Mouse (Mus musculus): ENCODE measurements around the gene Vezf1. TPM values are rescaled to one million over a fixed set of nuclear protein-coding genes. Genes with fewer than 3 reads are reported as not detected.

Vezf1 gene
- polyA plus RNA-seq, 1 experiment: 10.6 TPM

DNA sequence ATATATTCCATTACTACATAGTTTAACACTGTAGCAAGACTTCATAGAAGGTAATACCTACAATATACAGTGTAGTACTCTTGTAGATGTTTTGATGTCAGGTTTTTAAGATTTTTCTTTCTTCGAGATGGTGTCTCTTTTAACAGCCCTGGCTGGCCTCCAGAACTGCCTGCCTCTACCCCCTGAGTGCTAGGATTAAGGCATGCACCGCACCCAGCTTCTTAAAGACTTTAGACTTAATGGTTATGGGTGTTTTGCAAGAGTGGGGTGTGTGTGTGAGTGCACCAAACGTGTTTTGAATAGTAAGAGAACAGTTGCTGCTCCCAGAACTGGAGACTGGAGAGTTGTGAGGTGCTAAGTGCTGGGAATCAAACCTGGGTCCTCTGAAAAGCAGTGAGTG lies 14.3 kb upstream of the Vezf1 start:
- H3K36me3 ChIP-seq (ENCODE audit: control insufficient read depth, insufficient read depth, low read length): peaks cover 15% of the 10 kb centered on the region
- no peaks in the 10 kb centered on the region for H3K27me3 ChIP-seq (ENCODE audit: control insufficient read depth, insufficient read depth, low read length)
- TF ChIP-seq CTCF (IDR thresholded peaks at IDR 0.05; ENCODE audit: extremely low read depth, insufficient read length, insufficient replicate concordance, low read depth, low read length): no peak
- no peak for TF ChIP-seq POLR2A (IDR thresholded peaks at IDR 0.05; ENCODE audit: low read depth, low read length)
- H3K27ac ChIP-seq (ENCODE audit: insufficient read depth, low read depth, low read length): no peak overlapping the region
- no peaks in the 10 kb centered on the region for H3K4me1 ChIP-seq (ENCODE audit: control insufficient read depth, insufficient read depth, insufficient read length, low read length)
- 27% methylated on average over 3 of the region's 3 CpGs for WGBS
- H3K4me3 ChIP-seq (ENCODE audit: low read depth, low read length): no peak overlapping the region

DNA sequence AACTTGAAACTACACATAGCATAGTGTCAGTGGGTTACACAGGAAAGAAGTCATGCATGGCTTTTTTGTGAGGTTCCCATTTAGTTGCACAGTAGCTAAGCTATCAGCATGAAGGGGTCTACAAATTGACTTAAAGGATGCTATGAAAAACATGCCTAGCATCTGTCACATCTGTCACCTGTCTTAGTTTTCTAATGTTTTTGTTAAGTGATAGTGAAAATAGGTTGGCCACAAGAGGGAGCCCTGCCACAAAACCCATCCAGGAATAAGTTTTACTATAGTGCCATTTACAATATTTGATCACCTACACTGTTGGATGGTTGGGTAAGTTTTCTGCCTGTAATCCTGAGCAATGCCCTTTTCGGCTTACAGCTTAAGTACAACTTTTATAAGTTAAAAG lies 13.5 kb upstream of the Vezf1 start:
- H3K4me3 ChIP-seq (ENCODE audit: low read depth, low read length): no peak overlapping the region
- H3K4me1 ChIP-seq (ENCODE audit: control insufficient read depth, insufficient read depth, insufficient read length, low read length): no peaks in the 10 kb centered on the region
- H3K36me3 ChIP-seq (ENCODE audit: control insufficient read depth, insufficient read depth, low read length): peaks cover 10% of the 10 kb centered on the region
- no peak overlapping the region for H3K27ac ChIP-seq (ENCODE audit: insufficient read depth, low read depth, low read length)
- TF ChIP-seq CTCF (IDR thresholded peaks at IDR 0.05; ENCODE audit: extremely low read depth, insufficient read length, insufficient replicate concordance, low read depth, low read length) (no peak), POLR2A (IDR thresholded peaks at IDR 0.05; ENCODE audit: low read depth, low read length) (no peak)
- no peaks in the 10 kb centered on the region for H3K27me3 ChIP-seq (ENCODE audit: control insufficient read depth, insufficient read depth, low read length)
- WGBS: 42% methylated on average over 1 of the region's 1 CpGs

DNA sequence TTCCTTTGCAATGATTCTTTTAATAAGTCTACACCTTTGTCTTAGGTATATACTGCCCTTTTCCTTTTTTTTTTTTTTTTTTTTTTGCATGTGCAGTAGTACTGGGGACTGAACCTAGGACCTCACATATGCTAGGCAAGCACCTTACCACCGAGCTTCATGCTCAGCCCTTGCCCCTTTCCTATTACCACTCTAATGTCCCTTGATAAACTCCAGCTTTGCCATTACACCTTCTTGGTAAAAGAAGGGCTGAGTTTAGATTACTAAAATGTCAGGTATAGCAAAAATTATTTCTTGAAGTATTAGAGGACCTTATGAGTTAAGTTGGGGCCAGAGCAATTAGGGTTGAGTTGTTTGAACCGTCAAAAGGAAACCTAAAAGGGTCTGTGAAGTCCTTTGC lies 12.3 kb upstream of the Vezf1 start:
- H3K27ac ChIP-seq (ENCODE audit: insufficient read depth, low read depth, low read length): no peak overlapping the region
- H3K4me1 ChIP-seq (ENCODE audit: control insufficient read depth, insufficient read depth, insufficient read length, low read length): no peaks in the 10 kb centered on the region
- TF ChIP-seq CTCF (IDR thresholded peaks at IDR 0.05; ENCODE audit: extremely low read depth, insufficient read length, insufficient replicate concordance, low read depth, low read length) (no peak), POLR2A (IDR thresholded peaks at IDR 0.05; ENCODE audit: low read depth, low read length) (no peak)
- peaks cover 8% of the 10 kb centered on the region for H3K36me3 ChIP-seq (ENCODE audit: control insufficient read depth, insufficient read depth, low read length)
- 66% methylated on average over 2 of the region's 2 CpGs for WGBS
- H3K27me3 ChIP-seq (ENCODE audit: control insufficient read depth, insufficient read depth, low read length): no peaks in the 10 kb centered on the region
- H3K4me3 ChIP-seq (ENCODE audit: low read depth, low read length): no peak overlapping the region

DNA sequence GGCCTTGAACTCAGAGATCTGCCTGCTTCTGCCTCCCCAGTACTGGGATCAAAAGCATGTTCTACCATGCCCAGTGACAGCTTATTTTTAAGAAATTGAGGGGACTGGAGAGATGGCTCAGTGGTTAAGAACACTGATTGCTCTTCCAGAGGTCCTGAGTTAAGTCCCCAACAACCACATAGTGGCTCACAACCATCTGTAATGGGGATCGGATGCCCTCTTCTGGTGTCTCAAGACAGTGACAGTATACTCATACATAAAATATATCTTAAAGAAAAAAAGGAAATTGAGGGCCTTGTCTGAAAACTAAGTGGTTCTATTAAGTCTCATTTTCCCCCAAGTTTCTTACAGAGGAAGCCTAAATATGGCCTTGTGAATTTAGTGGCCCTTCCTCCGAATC lies 10.3 kb upstream of the Vezf1 start:
- Histone ChIP-seq H3K4me3 (ENCODE audit: low read depth, low read length) (no peak overlapping the region), H3K27ac (ENCODE audit: insufficient read depth, low read depth, low read length) (no peak overlapping the region), H3K27me3 (ENCODE audit: control insufficient read depth, insufficient read depth, low read length) (no peaks in the 10 kb centered on the region), H3K36me3 (ENCODE audit: control insufficient read depth, insufficient read depth, low read length) (peaks cover 2% of the 10 kb centered on the region), H3K4me1 (ENCODE audit: control insufficient read depth, insufficient read depth, insufficient read length, low read length) (no peaks in the 10 kb centered on the region)
- WGBS: 82% methylated on average over 2 of the region's 2 CpGs
- TF ChIP-seq CTCF (IDR thresholded peaks at IDR 0.05; ENCODE audit: extremely low read depth, insufficient read length, insufficient replicate concordance, low read depth, low read length): no peak
- TF ChIP-seq POLR2A (IDR thresholded peaks at IDR 0.05; ENCODE audit: low read depth, low read length): no peak

DNA sequence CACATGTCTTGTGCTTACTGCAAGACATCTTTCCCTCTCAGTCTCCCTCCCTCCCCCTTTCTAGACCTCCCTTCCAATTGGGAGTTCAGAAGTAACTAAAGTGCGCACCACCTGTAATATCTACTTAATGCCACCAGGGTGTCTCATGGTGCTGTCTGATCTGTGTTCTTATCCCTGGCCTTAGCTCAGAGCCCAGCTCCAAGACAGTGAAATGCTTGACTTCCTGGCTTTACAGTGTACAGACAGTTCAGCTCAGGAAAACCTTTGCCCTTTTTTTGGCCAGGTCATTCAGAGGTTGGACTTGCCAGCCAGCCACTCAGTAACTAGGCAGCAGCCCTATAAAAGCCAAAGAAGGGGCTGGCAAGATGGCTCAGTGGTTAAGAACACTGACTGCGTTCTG lies 8.9 kb upstream of the Vezf1 start:
- no peaks in the 10 kb centered on the region for H3K27me3 ChIP-seq (ENCODE audit: control insufficient read depth, insufficient read depth, low read length)
- H3K27ac ChIP-seq (ENCODE audit: insufficient read depth, low read depth, low read length): no peak overlapping the region
- no peak overlapping the region for H3K4me3 ChIP-seq (ENCODE audit: low read depth, low read length)
- no peaks in the 10 kb centered on the region; the same call in 1 of the 2 replicates for H3K36me3 ChIP-seq (ENCODE audit: control insufficient read depth, insufficient read depth, low read length)
- TF ChIP-seq POLR2A (IDR thresholded peaks at IDR 0.05; ENCODE audit: low read depth, low read length) (no peak), CTCF (IDR thresholded peaks at IDR 0.05; ENCODE audit: extremely low read depth, insufficient read length, insufficient replicate concordance, low read depth, low read length) (peak; percentile 44; the same call in 1 of the 2 replicates)
- WGBS: 45% methylated on average over 2 of the region's 2 CpGs
- H3K4me1 ChIP-seq (ENCODE audit: control insufficient read depth, insufficient read depth, insufficient read length, low read length): no peaks in the 10 kb centered on the region

DNA sequence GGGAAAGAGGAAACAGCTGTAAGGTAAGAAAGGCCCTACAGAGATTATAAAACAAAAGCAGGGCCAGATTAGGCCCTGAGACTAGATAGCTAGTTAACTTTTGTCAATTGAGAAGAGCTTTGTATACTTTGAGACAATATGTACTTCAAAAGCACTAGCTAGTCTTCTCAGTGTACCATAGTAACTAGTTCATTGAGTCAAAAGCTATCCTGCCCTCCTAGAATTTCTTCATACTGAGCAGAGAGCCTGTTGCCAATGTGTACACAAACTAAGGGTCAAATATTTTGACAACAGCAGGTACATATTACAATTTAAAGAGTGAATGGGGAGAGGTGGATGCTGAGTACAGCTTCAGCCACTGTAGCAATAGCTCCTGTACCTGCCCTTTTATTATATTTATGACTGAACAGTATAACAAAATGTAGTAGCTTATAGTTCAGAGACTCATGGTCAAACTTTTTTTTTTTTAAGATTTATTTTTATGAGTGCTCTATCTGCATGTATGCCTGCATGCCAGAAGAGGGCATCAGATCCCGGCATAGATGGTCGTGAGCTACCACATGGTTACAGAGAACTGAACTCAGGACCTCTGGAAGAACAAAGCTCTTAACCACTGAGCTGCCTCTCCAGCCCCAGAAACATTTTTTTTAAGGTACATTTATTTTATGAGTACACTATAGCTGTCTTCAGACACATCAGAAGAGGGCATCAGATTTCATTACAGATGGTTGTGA lies 6.0 kb upstream of the Vezf1 start:
- WGBS: 50% methylated on average over 2 of the region's 2 CpGs
- Histone ChIP-seq H3K4me1 (ENCODE audit: control insufficient read depth, insufficient read depth, insufficient read length, low read length) (no peaks in the 10 kb centered on the region), H3K4me3 (ENCODE audit: low read depth, low read length) (no peak overlapping the region), H3K36me3 (ENCODE audit: control insufficient read depth, insufficient read depth, low read length) (no peaks in the 10 kb centered on the region), H3K27me3 (ENCODE audit: control insufficient read depth, insufficient read depth, low read length) (no peaks in the 10 kb centered on the region), H3K27ac (ENCODE audit: insufficient read depth, low read depth, low read length) (no peak overlapping the region)
- no peak for TF ChIP-seq CTCF (IDR thresholded peaks at IDR 0.05; ENCODE audit: extremely low read depth, insufficient read length, insufficient replicate concordance, low read depth, low read length)

DNA sequence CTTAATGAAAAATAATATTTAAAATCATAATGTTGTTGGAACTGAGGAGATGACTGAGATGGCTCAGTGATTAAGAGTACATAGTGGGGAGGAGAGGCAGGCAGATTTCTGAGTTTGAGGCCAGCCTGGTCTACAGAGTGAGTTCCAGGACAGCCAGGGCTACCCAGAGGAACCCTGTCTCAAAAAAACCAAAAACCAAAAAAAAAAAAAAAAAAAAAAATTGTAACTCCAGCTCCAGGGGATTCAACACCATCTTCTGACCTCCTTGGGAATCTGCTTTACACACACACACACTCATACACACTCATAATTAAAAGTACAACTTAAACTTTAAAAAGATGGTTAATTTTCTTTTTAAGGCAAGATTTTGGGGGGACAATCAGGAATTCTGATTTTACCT lies 2.3 kb upstream of the Vezf1 start:
- Histone ChIP-seq H3K27me3 (ENCODE audit: control insufficient read depth, insufficient read depth, low read length) (no peaks in the 10 kb centered on the region), H3K4me1 (ENCODE audit: control insufficient read depth, insufficient read depth, insufficient read length, low read length) (0 out of 2 replicates have a peak, but pooled peaks cover under 1% of the 10 kb centered on the region), H3K27ac (ENCODE audit: insufficient read depth, low read depth, low read length) (no peak overlapping the region), H3K4me3 (ENCODE audit: low read depth, low read length) (no peak overlapping the region), H3K36me3 (ENCODE audit: control insufficient read depth, insufficient read depth, low read length) (no peaks in the 10 kb centered on the region)
- no peak for TF ChIP-seq POLR2A (IDR thresholded peaks at IDR 0.05; ENCODE audit: low read depth, low read length)
- no peak for TF ChIP-seq CTCF (IDR thresholded peaks at IDR 0.05; ENCODE audit: extremely low read depth, insufficient read length, insufficient replicate concordance, low read depth, low read length)

Measured in small intestine, adult 2 months (tissue).